Mouse (Mus musculus) midbrain, postnatal 0 days (tissue): Measurements from ENCODE around the gene Eef1g. TPM values are rescaled to one million over a fixed set of nuclear protein-coding genes. Genes with fewer than 3 reads are reported as not detected.
A peak's percentile ranks its signal among the peaks of the same experiment; 100 is the strongest.

Source experiments
- ATAC-seq: fragments of 200-750 bp; cut with Nextera tagmentation; 2 replicates; pipeline ENCODE4 v1.8.0; 2017; ENCODE audit warnings: moderate number of reproducible peaks, mild to moderate bottlenecking, moderate TSS enrichment, moderate library complexity; ENCODE audit not compliant: low FRiP score
- DNase-seq: peaks from one replicate; pipeline ENCODE4 v3.0.0-alpha.2; 2015; ENCODE audit warnings: low spot score
- H3K27ac ChIP-seq: fragments of 300-500 bp; sonication (generic); 2 replicates; pipeline ENCODE4 v1.5.1; 2014; ENCODE audit warnings: low read depth, mild to moderate bottlenecking, low read length, mixed read lengths
- H3K27me3 ChIP-seq: fragments of 300-500 bp; sonication (generic); 2 replicates; pipeline ENCODE4 v1.6.1; 2014; ENCODE audit warnings: low read length, control low read depth, mixed read lengths; ENCODE audit not compliant: insufficient read depth
- H3K36me3 ChIP-seq: fragments of 300-500 bp; sonication (generic); 2 replicates; pipeline ENCODE4 v1.6.1; 2014; ENCODE audit warnings: low read length, control low read depth, mixed read lengths; ENCODE audit not compliant: insufficient read depth
- H3K4me1 ChIP-seq: fragments of 300-500 bp; sonication (generic); 2 replicates; pipeline ENCODE4 v1.6.1; 2014; ENCODE audit warnings: mild to moderate bottlenecking, control low read depth, antibody characterized with exemption, low read length, mixed read lengths; ENCODE audit not compliant: insufficient read depth
- H3K4me2 ChIP-seq: fragments of 300-500 bp; sonication (generic); 2 replicates; pipeline ENCODE4 v1.6.1; 2014; ENCODE audit warnings: low read depth, mild to moderate bottlenecking, low read length, mixed read lengths; ENCODE audit not compliant: poor library complexity, severe bottlenecking
- H3K4me3 ChIP-seq: fragments of 300-500 bp; sonication (generic); 2 replicates; pipeline ENCODE4 v1.5.1; 2014; ENCODE audit warnings: low read depth, mild to moderate bottlenecking, low read length, moderate library complexity
- H3K9ac ChIP-seq: fragments of 300-500 bp; sonication (generic); replicated peaks from 2 replicates; pipeline ENCODE4 v1.6.1; 2014; ENCODE audit warnings: mild to moderate bottlenecking, low read length, moderate library complexity, mixed read lengths; ENCODE audit not compliant: poor library complexity, severe bottlenecking
- H3K9me3 ChIP-seq: fragments of 300-500 bp; sonication (generic); 2 replicates; pipeline ENCODE4 v1.6.1; 2016; ENCODE audit warnings: low read length, control low read depth
- CTCF ChIP-seq: IDR thresholded peaks from 2 replicates; pipeline ENCODE4 v1.5.1; 2016; ENCODE audit warnings: antibody characterized with exemption, mild to moderate bottlenecking
- WGBS: fragments of 180-500 bp; shearing (Covaris S2); extraction: QIAGEN DNeasy Blood & Tissue Kit; methylation state at CpG from one replicate; pipeline ENCODE4 v1.1.7; 2014; 5-methylcytosine and 5-hydroxymethylcytosine counted together
- polyA plus RNA-seq: library from polyadenylated mRNA; unstranded; fragments of >200 nt; fragmentation: Nextera tagmentation; extraction: Ambion mirVana; gene quantifications from 2 replicates; pipeline ENCODE4 v1.2.1, GENCODE M21; 2015
- total RNA-seq: library from RNA; depleted of rRNA; stranded (reverse); fragments of >200 nt; gene quantifications from 2 replicates; pipeline ENCODE4 v1.2.3, GENCODE M21; 2014; rRNA removed

Gene Eef1g
- total and polyA plus RNA-seq, 2 experiments from 2014 or later = 258 to 583 TPM

GRCm38 (mm10) chr19:9027795-9028194 lies 61.0 kb downstream of the Eef1g start:
- no peak for TF ChIP-seq CTCF
- H3K4me3 ChIP-seq = no peak overlapping the region
- H3K9me3 ChIP-seq = no peaks in the 10 kb centered on the region
- H3K36me3 ChIP-seq = no peaks in the 10 kb centered on the region
- WGBS = 9% methylated on average over 5 of the region's 5 CpGs
- no peak overlapping the region for H3K4me2 ChIP-seq
- no peak overlapping the region for H3K9ac ChIP-seq
- peak overlapping the region; percentile 44; the same call in 1 of the 2 replicates for H3K27ac ChIP-seq
- H3K27me3 ChIP-seq = no peaks in the 10 kb centered on the region
- peaks cover 7% of the 10 kb centered on the region for H3K4me1 ChIP-seq
- peak; percentile 60 for DNase-seq
- no peak for ATAC-seq

Other genes starting within 250 kb of the Eef1g start
Only the 30 nearest of the 32 such genes appear.
- gene 1700092M07Rik, start 226.3 kb upstream of the Eef1g start, total RNA-seq = not detected in 2 replicates
- gene 1700092M07Rik, start 226.3 kb upstream of the Eef1g start, polyA plus RNA-seq = 0.64 TPM in 1 of 2 replicates, not detected in the other
- gene Stx5a, start 225.6 kb upstream of the Eef1g start, total RNA-seq = 112 and 147 TPM in 2 replicates
- 104 and 106 TPM in 2 replicates for gene Stx5a, start 225.6 kb upstream of the Eef1g start, polyA plus RNA-seq
- 67.4 and 75.6 TPM in 2 replicates for gene Nxf1, start 210.0 kb upstream of the Eef1g start, total RNA-seq
- 90.0 and 92.8 TPM in 2 replicates for gene Nxf1, start 210.0 kb upstream of the Eef1g start, polyA plus RNA-seq
- gene Tmem223, start 196.0 kb upstream of the Eef1g start, total RNA-seq = 210 and 320 TPM in 2 replicates
- gene Tmem223, start 196.0 kb upstream of the Eef1g start, polyA plus RNA-seq = 202 and 230 TPM in 2 replicates
- gene Tmem179b, start 192.6 kb upstream of the Eef1g start, total RNA-seq = 20.4 and 27.3 TPM in 2 replicates
- 19.1 and 21.1 TPM in 2 replicates for gene Tmem179b, start 192.6 kb upstream of the Eef1g start, polyA plus RNA-seq
- gene Taf6l, start 180.6 kb upstream of the Eef1g start, total RNA-seq = 32.5 and 38.7 TPM in 2 replicates
- 25.2 and 26.4 TPM in 2 replicates for gene Taf6l, start 180.6 kb upstream of the Eef1g start, polyA plus RNA-seq
- gene Polr2g, start 168.5 kb upstream of the Eef1g start, total RNA-seq = 67.2 and 67.5 TPM in 2 replicates
- 163 and 171 TPM in 2 replicates for gene Polr2g, start 168.5 kb upstream of the Eef1g start, polyA plus RNA-seq
- 6.0 and 6.2 TPM in 2 replicates for gene Zbtb3, start 164.5 kb upstream of the Eef1g start, total RNA-seq
- 3.2 and 4.5 TPM in 2 replicates for gene Zbtb3, start 164.5 kb upstream of the Eef1g start, polyA plus RNA-seq
- gene Ttc9c, start 147.7 kb upstream of the Eef1g start, total RNA-seq = 63.0 and 63.8 TPM in 2 replicates
- 38.8 and 45.3 TPM in 2 replicates for gene Ttc9c, start 147.7 kb upstream of the Eef1g start, polyA plus RNA-seq
- 25.9 and 36.2 TPM in 2 replicates for gene Hnrnpul2, start 147.0 kb upstream of the Eef1g start, total RNA-seq
- 4.6 and 5.5 TPM in 2 replicates for gene Hnrnpul2, start 147.0 kb upstream of the Eef1g start, polyA plus RNA-seq
- gene AC129217.1, start 137.3 kb upstream of the Eef1g start, total RNA-seq = 5.6 and 12.7 TPM in 2 replicates
- not detected in 2 replicates for gene AC129217.1, start 137.3 kb upstream of the Eef1g start, polyA plus RNA-seq
- 112 and 121 TPM in 2 replicates for gene Bscl2, start 129.6 kb upstream of the Eef1g start, total RNA-seq
- 101 and 108 TPM in 2 replicates for gene Bscl2, start 129.6 kb upstream of the Eef1g start, polyA plus RNA-seq
- 103 and 119 TPM in 2 replicates for gene Gng3, start 127.8 kb upstream of the Eef1g start, total RNA-seq
- gene Gng3, start 127.8 kb upstream of the Eef1g start, polyA plus RNA-seq = 746 and 809 TPM in 2 replicates
- gene Lrrn4cl, start 116.3 kb upstream of the Eef1g start, total RNA-seq = 2.7 and 3.5 TPM in 2 replicates
- 2.0 and 2.1 TPM in 2 replicates for gene Lrrn4cl, start 116.3 kb upstream of the Eef1g start, polyA plus RNA-seq
- 73.5 and 73.8 TPM in 2 replicates for gene Ubxn1, start 95.5 kb upstream of the Eef1g start, total RNA-seq
- gene Ubxn1, start 95.5 kb upstream of the Eef1g start, polyA plus RNA-seq = 142 and 143 TPM in 2 replicates
- gene Uqcc3, start 86.1 kb upstream of the Eef1g start, total RNA-seq = 22.6 and 26.5 TPM in 2 replicates
- 64.2 and 65.0 TPM in 2 replicates for gene Uqcc3, start 86.1 kb upstream of the Eef1g start, polyA plus RNA-seq
- gene Lbhd1, start 83.3 kb upstream of the Eef1g start, total RNA-seq = 4.2 and 6.6 TPM in 2 replicates
- gene Lbhd1, start 83.3 kb upstream of the Eef1g start, polyA plus RNA-seq = 17.7 and 20.6 TPM in 2 replicates
- not detected in 2 replicates for gene Gm49403, start 83.1 kb upstream of the Eef1g start, total RNA-seq
- not detected in 2 replicates for gene Gm49403, start 83.1 kb upstream of the Eef1g start, polyA plus RNA-seq
- 17.8 and 23.7 TPM in 2 replicates for gene 1810009A15Rik, start 78.2 kb upstream of the Eef1g start, total RNA-seq
- gene 1810009A15Rik, start 78.2 kb upstream of the Eef1g start, polyA plus RNA-seq = 29.2 and 32.9 TPM in 2 replicates
- gene Gm49416, start 78.1 kb upstream of the Eef1g start, total RNA-seq = 3.8 TPM in 1 of 2 replicates, not detected in the other
- gene Gm49416, start 78.1 kb upstream of the Eef1g start, polyA plus RNA-seq = not detected in 2 replicates
- gene Ints5, start 74.0 kb upstream of the Eef1g start, total RNA-seq = 30.3 and 37.8 TPM in 2 replicates
- 20.2 and 21.8 TPM in 2 replicates for gene Ints5, start 74.0 kb upstream of the Eef1g start, polyA plus RNA-seq
- 86.9 and 88.5 TPM in 2 replicates for gene Ganab, start 69.0 kb upstream of the Eef1g start, total RNA-seq
- 49.4 and 49.8 TPM in 2 replicates for gene Ganab, start 69.0 kb upstream of the Eef1g start, polyA plus RNA-seq
- gene B3gat3, start 46.7 kb upstream of the Eef1g start, total RNA-seq = 111 TPM in 2 replicates
- 95.5 and 99.7 TPM in 2 replicates for gene B3gat3, start 46.7 kb upstream of the Eef1g start, polyA plus RNA-seq
- gene Rom1, start 37.7 kb upstream of the Eef1g start, total RNA-seq = 3.0 and 6.3 TPM in 2 replicates
- 2.7 and 3.5 TPM in 2 replicates for gene Rom1, start 37.7 kb upstream of the Eef1g start, polyA plus RNA-seq
- gene Eml3, start 37.5 kb upstream of the Eef1g start, total RNA-seq = 6.3 and 9.3 TPM in 2 replicates
- gene Eml3, start 37.5 kb upstream of the Eef1g start, polyA plus RNA-seq = 8.7 and 9.0 TPM in 2 replicates
- gene Mta2, start 25.2 kb upstream of the Eef1g start, total RNA-seq = 64.3 and 65.6 TPM in 2 replicates
- gene Mta2, start 25.2 kb upstream of the Eef1g start, polyA plus RNA-seq = 73.6 and 77.9 TPM in 2 replicates
- 18.1 and 19.0 TPM in 2 replicates for gene Tut1, start 13.2 kb upstream of the Eef1g start, total RNA-seq
- 15.1 and 18.4 TPM in 2 replicates for gene Tut1, start 13.2 kb upstream of the Eef1g start, polyA plus RNA-seq
- 13.0 and 19.2 TPM in 2 replicates for gene Ahnak, start 22.2 kb downstream of the Eef1g start, total RNA-seq
- gene Ahnak, start 22.2 kb downstream of the Eef1g start, polyA plus RNA-seq = 4.4 and 5.7 TPM in 2 replicates
- not detected in 2 replicates for gene Scgb1a1, start 120.9 kb downstream of the Eef1g start, total RNA-seq
- gene Scgb1a1, start 120.9 kb downstream of the Eef1g start, polyA plus RNA-seq = not detected in 2 replicates
- gene Asrgl1, start 168.6 kb downstream of the Eef1g start, total RNA-seq = 30.3 and 33.4 TPM in 2 replicates
- gene Asrgl1, start 168.6 kb downstream of the Eef1g start, polyA plus RNA-seq = 45.4 and 46.9 TPM in 2 replicates